Mouse (Mus musculus): ENCODE results near the gene Myrf. TPM values are rescaled to one million over a fixed set of nuclear protein-coding genes. Genes with fewer than 3 reads are reported as not detected.

Myrf gene
- total and polyA plus RNA-seq, 2 experiments from 2014 or later: 0.91 to 2.2 TPM

DNA sequence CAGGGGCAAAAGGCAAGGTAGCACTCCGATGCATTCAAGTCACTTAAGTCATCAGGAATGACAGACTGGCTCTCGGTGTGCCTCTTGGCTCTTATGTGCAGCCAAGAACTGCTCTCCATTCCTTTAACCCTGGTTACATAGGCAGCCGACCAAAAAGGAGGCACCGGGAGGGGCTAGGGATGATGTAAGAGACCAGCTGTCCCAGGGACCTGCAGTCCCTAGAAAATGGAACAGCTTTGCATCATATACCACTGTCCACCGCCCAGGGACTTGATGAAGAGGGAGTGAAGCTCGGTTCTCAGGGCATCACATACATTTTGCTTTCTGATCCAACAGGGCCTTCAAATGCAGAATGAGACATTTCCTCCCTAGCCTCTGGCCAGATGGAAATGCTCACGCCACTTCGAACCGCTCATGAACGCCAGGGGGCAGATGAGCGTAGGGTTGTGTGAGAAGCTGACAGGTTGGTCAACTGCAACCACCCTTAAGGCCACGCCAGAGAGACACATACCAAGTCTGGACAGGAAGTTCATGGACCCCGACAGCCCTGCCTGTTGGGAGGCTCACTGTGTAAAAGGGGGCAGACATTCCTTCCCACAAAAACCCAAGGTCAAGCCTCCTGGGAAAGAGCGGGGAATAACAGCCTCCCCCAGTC lies 25.8 kb upstream of the Myrf start:
- peak; percentile 78 for TF ChIP-seq CTCF (IDR thresholded peaks at IDR 0.05)
- Histone ChIP-seq H3K4me2 (ENCODE audit: low read depth, low read length, poor library complexity, severe bottlenecking) (no peak overlapping the region), H3K9me3 (ENCODE audit: low read length) (no peaks in the 10 kb centered on the region), H3K9ac (replicated peaks; ENCODE audit: low read length, poor library complexity, severe bottlenecking) (no peak overlapping the region), H3K27me3 (ENCODE audit: insufficient read depth, low read length) (no peaks in the 10 kb centered on the region), H3K27ac (ENCODE audit: low read depth, low read length) (0 out of 2 replicates have a peak overlapping the region, but pooled peaks have one; percentile 26), H3K36me3 (ENCODE audit: insufficient read depth, low read length) (peaks cover 36% of the 10 kb centered on the region), H3K4me3 (ENCODE audit: low read depth, low read length) (no peak overlapping the region), H3K4me1 (ENCODE audit: insufficient read depth, low read length) (no peaks in the 10 kb centered on the region)
- WGBS: 30% methylated on average over 14 of the region's 14 CpGs
- ATAC-seq (ENCODE audit: low FRiP score) (no peak; the same call in 1 of the 2 replicates), DNase-seq (ENCODE audit: low spot score) (peak; percentile 69)

DNA sequence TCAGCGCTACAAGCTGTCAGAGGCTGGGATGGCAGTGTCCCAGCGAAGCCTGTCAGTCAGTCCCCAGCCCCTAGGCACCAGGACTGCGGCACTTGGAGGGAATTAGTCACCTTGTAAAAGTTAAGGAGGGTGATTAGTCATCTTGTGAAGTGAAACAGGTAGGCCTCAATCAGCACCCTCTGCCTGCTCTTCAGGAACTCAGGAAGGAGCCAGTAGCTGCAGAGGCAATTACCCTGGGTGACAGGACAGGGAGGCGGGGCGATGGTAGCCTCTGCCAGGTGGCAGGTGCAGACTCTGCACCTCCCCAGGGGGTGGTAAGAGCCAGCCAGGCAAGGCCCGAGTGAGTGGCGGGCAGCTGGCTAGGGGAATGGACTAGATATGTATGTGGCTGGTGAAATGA lies 20.8 kb upstream of the Myrf start:
- H3K4me2 ChIP-seq (ENCODE audit: low read depth, low read length, poor library complexity, severe bottlenecking): no peak overlapping the region
- ATAC-seq (ENCODE audit: low FRiP score) (no peak), DNase-seq (ENCODE audit: low spot score) (no peak)
- H3K27me3 ChIP-seq (ENCODE audit: insufficient read depth, low read length): no peaks in the 10 kb centered on the region
- no peak overlapping the region for H3K9ac ChIP-seq (replicated peaks; ENCODE audit: low read length, poor library complexity, severe bottlenecking)
- no peak for TF ChIP-seq CTCF (IDR thresholded peaks at IDR 0.05)
- no peaks in the 10 kb centered on the region for H3K4me1 ChIP-seq (ENCODE audit: insufficient read depth, low read length)
- WGBS: 77% methylated on average over 7 of the region's 7 CpGs
- peaks cover 44% of the 10 kb centered on the region for H3K36me3 ChIP-seq (ENCODE audit: insufficient read depth, low read length)
- H3K4me3 ChIP-seq (ENCODE audit: low read depth, low read length): no peak overlapping the region
- H3K9me3 ChIP-seq (ENCODE audit: low read length): no peaks in the 10 kb centered on the region
- H3K27ac ChIP-seq (ENCODE audit: low read depth, low read length): no peak overlapping the region

DNA sequence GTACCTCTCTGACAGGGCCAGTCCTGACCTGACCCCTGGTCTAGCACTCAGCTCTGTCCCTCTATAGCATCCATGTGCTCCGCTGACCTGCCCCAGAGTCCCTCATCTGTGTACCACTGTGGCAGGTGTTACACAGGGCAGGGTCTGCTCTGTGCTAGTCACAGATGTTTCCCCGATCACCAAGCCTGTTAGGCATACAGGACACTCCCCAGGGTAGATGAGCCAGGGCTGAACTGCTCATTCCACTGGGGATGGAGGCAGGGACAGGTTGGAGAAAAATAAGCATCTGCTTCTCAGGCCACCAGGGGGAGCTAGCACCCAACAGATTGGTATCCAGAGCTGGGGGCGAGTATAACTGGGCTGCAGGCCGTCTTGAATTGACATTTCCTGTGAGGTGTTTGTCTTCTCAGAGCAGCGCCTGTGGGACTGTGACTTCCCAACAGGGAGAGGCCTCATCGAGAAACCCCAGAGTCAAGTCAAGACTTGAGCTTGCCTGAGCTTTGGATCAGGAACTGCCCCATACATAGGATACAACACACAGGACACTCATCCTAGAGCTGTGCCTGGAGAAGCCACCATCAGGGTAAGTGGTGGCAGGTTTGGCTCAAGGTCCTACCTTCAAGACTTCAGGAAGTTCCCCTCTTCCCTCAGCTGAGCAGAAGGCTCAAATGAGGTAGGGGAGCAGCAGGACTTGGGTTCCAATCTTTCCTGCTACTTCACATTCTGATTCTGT lies 17.9 kb upstream of the Myrf start:
- Histone ChIP-seq H3K4me2 (ENCODE audit: low read depth, low read length, poor library complexity, severe bottlenecking) (no peak overlapping the region), H3K9me3 (ENCODE audit: low read length) (no peaks in the 10 kb centered on the region), H3K9ac (replicated peaks; ENCODE audit: low read length, poor library complexity, severe bottlenecking) (no peak overlapping the region), H3K36me3 (ENCODE audit: insufficient read depth, low read length) (peaks cover 53% of the 10 kb centered on the region), H3K27ac (ENCODE audit: low read depth, low read length) (no peak overlapping the region), H3K4me3 (ENCODE audit: low read depth, low read length) (no peak overlapping the region), H3K4me1 (ENCODE audit: insufficient read depth, low read length) (no peaks in the 10 kb centered on the region), H3K27me3 (ENCODE audit: insufficient read depth, low read length) (no peaks in the 10 kb centered on the region)
- TF ChIP-seq CTCF (IDR thresholded peaks at IDR 0.05): peak; percentile 96
- ATAC-seq (ENCODE audit: low FRiP score): peak; percentile 65; the same call in 1 of the 2 replicates
- 23% methylated on average over 6 of the region's 6 CpGs for WGBS
- peak; percentile 81 for DNase-seq (ENCODE audit: low spot score)

DNA sequence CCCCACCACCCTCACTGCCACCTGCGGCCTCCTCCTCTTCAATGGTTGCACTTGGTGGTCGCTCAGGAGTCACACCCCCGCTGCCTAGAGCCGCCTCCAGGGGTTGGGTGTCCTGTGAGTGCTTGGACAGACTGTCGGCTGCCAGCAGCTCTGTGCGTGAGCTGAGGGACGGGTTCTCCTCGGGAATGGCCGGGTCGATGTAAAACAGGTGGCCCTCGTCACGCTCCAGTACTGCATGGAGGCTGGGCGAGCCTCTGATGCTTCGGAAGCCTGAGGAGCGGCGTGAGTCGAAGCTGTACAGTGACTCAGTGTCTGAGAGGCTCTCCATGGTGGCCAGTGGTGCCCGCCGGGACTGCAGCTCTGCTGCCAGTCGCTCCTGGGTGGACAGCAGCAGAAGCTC lies 7.6 kb upstream of the Myrf start:
- Histone ChIP-seq H3K9me3 (ENCODE audit: low read length) (no peaks in the 10 kb centered on the region), H3K4me1 (ENCODE audit: insufficient read depth, low read length) (no peaks in the 10 kb centered on the region), H3K36me3 (ENCODE audit: insufficient read depth, low read length) (peaks cover 49% of the 10 kb centered on the region), H3K27me3 (ENCODE audit: insufficient read depth, low read length) (no peaks in the 10 kb centered on the region), H3K4me2 (ENCODE audit: low read depth, low read length, poor library complexity, severe bottlenecking) (no peak overlapping the region), H3K27ac (ENCODE audit: low read depth, low read length) (no peak overlapping the region), H3K4me3 (ENCODE audit: low read depth, low read length) (no peak overlapping the region), H3K9ac (replicated peaks; ENCODE audit: low read length, poor library complexity, severe bottlenecking) (no peak overlapping the region)
- no peak for DNase-seq (ENCODE audit: low spot score)
- 58% methylated on average over 20 of the region's 20 CpGs for WGBS
- TF ChIP-seq CTCF (IDR thresholded peaks at IDR 0.05): no peak
- no peak for ATAC-seq (ENCODE audit: low FRiP score)

DNA sequence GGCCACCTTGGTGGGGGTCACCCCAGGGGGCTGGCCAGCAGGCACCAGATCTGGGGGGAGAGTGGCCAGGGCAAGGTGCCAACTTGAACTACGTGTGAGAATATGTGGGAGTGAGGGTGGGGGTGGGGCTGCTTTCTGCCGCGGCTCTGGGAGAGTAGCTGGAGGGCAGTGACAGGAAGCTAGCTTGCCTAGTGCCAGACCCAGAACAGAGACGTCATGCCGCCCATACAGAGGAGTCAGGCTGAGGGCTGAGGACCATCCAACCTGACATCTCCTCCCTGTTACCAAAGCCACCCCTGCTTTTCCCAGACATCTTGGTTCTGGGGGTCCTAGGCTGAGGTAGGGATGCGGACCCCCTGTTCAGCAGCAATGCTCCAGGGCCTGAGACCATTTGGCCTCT lies 6.6 kb upstream of the Myrf start:
- Histone ChIP-seq H3K36me3 (ENCODE audit: insufficient read depth, low read length) (peaks cover 41% of the 10 kb centered on the region), H3K9me3 (ENCODE audit: low read length) (no peaks in the 10 kb centered on the region), H3K4me2 (ENCODE audit: low read depth, low read length, poor library complexity, severe bottlenecking) (no peak overlapping the region), H3K27me3 (ENCODE audit: insufficient read depth, low read length) (no peaks in the 10 kb centered on the region), H3K4me1 (ENCODE audit: insufficient read depth, low read length) (no peaks in the 10 kb centered on the region), H3K4me3 (ENCODE audit: low read depth, low read length) (no peak overlapping the region), H3K9ac (replicated peaks; ENCODE audit: low read length, poor library complexity, severe bottlenecking) (no peak overlapping the region), H3K27ac (ENCODE audit: low read depth, low read length) (no peak overlapping the region)
- ATAC-seq (ENCODE audit: low FRiP score) (no peak), DNase-seq (ENCODE audit: low spot score) (no peak)
- 36% methylated on average over 6 of the region's 6 CpGs for WGBS
- TF ChIP-seq CTCF (IDR thresholded peaks at IDR 0.05): no peak

DNA sequence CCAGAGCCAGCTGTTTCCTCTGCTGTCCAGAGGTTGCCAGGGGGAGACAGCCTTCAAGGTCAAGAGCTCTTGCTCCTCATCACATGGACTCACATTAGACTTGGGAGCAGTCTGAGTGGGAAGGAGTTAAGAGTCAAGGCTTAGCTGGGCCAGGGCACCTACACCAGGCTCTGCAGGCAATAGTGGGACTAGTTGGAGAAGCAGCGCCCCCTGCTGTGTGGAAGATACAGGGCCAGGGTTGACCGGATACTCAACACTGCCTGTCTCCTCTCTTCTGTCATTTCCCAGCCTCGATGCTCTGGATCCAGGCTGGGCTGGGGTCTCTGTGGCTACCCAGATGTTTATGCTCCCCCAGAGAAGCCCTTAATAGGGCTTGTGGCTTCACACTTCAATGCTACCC lies 3.6 kb upstream of the Myrf start:
- Histone ChIP-seq H3K9me3 (ENCODE audit: low read length) (no peaks in the 10 kb centered on the region), H3K4me1 (ENCODE audit: insufficient read depth, low read length) (no peaks in the 10 kb centered on the region), H3K4me2 (ENCODE audit: low read depth, low read length, poor library complexity, severe bottlenecking) (no peak overlapping the region), H3K27ac (ENCODE audit: low read depth, low read length) (no peak overlapping the region), H3K4me3 (ENCODE audit: low read depth, low read length) (no peak overlapping the region), H3K27me3 (ENCODE audit: insufficient read depth, low read length) (0 out of 2 replicates have a peak, but pooled peaks cover 7% of the 10 kb centered on the region), H3K9ac (replicated peaks; ENCODE audit: low read length, poor library complexity, severe bottlenecking) (no peak overlapping the region), H3K36me3 (ENCODE audit: insufficient read depth, low read length) (peaks cover 14% of the 10 kb centered on the region; the same call in 1 of the 2 replicates)
- WGBS: 30% methylated on average over 3 of the region's 3 CpGs
- TF ChIP-seq CTCF (IDR thresholded peaks at IDR 0.05): peak; percentile 60
- ATAC-seq (ENCODE audit: low FRiP score): no peak
- DNase-seq (ENCODE audit: low spot score): peak; percentile 56

Data from midbrain, postnatal 0 days (tissue).